Mouse (Mus musculus) frontal cortex, postnatal 25 days (tissue): ENCODE measurements around the gene Tnnc2.

Experiments used
- DNase-seq, 2 experiments: peaks; one replicate each; pipeline ENCODE4 v3.0.0; 2022; ENCODE audit warnings: low spot score in 2 of 2

The Tnnc2 gene

DNA sequence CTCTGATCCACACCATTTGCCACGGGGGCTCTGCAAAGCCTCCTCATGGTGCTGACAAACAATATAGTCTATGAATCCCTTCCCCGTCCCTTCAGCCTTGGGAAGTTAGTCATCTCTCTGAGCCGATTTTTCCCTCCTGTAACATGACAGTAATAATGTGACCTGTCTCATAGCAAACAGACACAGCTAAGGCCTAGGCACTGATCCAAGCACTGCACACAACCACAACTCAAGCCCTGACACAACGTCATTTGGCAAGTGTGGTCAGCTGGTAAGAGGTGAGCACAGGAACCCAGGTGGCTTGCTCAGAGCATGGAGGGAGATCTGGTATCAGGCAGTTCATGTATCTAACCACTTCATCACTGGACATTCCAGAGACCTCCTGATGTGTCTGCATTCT lies 16.1 kb upstream of the Tnnc2 start:
- DNase-seq, result no peak

DNA sequence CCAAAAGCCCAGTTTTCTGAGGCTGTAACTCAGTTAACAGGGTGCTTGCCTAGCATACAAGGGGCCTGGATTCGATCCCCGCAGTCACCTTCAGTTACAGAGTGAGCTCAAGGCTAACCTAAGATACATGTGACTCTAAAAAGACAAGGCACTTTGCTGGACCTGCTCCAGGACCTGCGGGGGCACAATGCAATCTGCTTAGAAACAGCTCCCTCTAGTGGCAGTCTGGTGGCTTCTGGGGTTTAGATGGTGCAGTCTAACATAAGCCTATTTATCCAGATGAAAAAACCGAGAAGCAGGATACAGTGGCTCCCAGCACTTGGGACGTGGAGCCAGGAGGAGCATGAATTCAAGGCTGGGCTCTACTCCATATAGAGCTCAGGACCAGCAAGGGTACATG lies 14.5 kb upstream of the Tnnc2 start:
- peak; percentile 68 to 76 for DNase-seq

DNA sequence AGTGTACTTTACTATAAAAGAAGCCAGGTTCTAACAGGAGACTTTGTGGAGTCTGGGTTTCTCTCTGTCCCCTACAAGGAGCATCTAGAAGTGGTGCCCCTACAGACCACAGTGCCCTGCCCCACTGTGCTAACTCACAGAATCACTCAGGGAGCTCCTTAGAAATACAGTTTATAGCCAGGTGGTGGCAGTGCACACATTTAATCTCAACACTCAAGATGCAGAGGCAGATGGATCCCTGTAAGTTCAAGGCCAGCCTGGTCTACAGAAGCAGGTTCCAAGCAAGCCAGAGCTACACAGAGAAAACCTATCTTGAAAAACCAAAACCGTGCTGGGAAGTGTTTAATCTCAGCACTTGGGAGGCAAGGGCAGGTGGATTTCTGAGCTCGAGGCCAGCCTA lies 14.0 kb upstream of the Tnnc2 start:
- no peak for DNase-seq

DNA sequence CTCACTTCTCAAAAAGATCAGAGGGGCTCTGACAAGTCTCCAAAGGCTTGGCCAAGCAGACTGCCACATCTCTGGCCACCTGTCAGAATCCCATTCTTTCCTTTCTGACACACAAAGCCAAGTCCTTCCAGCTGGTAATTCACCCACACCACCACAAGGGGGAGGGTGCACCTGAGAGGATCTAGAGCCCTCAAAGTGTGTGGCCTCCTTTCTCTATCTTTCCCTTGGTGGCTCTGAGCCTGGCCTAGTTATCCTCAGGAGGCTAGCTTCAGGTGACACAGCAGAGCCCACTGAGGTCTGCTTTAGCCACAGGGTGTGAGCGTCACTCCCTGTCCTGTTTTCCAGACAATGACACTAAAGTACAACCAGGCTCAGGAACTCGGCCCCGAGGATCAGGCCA lies 13.5 kb upstream of the Tnnc2 start:
- peak; percentile 48 to 55 for DNase-seq

- DNase-seq, result no peak
Observed at GRCm38 (mm10) chr2:164792400-164793190, 12.8 kb upstream of the Tnnc2 start.

DNA sequence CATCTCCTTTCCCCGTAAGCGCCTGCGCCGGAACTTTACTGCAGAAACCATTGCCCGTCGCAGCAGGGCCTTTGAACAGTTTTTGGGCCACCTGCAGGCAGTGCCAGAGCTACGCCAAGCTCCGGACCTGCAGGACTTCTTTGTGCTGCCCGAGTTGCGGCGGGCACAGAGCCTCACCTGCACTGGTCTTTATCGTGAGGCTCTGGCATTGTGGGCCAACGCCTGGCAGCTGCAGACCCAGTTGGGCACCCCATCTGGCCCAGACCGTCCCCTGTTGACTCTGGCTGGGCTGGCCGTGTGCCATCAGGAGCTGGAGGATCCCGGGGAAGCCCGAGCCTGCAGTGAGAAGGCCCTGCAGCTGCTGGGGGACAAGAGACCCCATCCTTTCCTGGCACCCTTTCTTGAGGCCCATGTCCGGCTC lies 12.1 kb upstream of the Tnnc2 start:
- DNase-seq, result no peak

DNA sequence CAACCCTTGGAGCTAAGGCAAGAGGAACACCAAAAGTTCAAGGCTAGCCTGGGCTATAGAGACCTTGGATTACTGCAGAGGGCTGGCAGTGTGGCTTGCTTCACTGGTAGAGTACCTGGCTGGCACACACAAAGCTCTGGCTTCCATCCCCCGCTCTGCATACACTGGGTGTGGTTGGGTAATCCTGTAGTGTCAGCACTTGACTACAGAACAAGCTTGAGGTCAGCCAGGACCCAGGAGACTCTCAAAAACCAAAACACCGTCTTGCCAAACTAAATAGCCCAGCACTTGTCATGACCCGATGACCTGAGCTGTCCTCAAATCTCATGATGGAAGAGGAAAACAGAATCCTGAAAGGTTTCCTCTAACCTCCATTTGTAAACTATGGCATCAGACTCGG lies 10.7 kb upstream of the Tnnc2 start:
- DNase-seq, result no peak

DNA sequence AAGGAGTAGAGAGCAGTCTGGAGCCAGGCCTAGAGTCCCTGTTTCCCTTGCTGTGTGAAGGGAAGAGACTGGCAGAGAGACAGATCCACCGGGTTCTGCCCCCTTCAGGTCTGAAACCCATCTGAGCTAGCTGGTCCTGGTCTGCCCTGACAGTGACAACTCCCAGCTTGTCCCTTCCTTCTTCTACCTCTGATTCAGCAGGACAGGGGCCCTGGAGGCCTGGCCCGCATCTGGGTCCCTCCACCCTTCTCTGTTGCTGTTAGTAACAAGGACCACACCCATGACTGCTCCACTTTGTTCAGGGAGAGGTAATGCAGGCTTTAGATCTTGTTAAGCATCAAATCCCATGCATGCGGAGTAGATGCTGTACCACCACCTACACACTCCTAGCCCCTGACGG lies 8.6 kb upstream of the Tnnc2 start:
- no peak for DNase-seq

DNA sequence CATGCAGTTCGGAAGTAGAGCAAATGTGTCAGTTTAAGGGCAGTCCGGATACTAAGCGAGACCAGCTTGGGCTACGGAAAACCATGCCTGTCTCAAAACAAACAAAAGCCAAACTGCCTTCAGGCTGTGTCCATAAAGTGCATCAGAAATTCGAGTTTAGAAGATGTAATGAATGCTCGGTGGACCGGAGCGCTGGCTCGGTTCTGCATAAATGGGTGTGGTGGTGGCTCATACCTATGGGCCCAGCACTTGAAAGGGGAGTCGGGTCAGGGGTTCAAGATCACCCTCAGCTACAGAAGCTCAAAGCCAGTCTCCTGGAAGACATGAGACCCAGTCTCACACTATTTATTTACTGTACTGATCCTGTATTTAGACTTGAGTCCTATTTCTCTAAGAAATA lies 8.0 kb upstream of the Tnnc2 start:
- no peak for DNase-seq

- DNase-seq, result no peak
Observed at GRCm38 (mm10) chr2:164787032-164787431, 7.3 kb upstream of the Tnnc2 start.

DNA sequence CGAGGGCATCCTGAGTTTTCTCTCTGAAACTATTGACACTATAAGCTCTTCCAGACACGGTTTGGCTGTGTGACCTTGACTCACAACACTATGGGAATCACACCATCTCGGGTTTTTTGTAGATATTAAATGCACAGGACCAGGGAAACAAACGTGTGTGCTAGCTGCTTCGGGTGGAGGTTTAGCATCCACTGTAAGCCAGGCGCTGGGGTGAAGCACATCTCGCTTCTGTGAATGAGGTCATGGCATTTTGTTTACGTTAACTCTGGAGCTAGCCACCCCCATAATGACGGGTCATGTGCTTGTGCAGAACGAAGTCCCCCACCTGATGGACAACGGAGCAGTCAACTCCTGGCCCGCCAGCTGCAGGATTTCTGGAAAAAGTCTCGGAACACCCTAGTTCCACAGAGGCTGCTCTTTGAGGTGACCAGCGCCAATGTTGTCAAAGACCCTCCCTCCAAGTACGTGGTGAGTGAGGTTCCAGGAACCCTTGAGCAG lies 6.7 kb upstream of the Tnnc2 start:
- peak in 1 of 2 experiments; percentile 31 for DNase-seq

GRCm38 (mm10) chr2:164785481-164786387 lies 6.0 kb upstream of the Tnnc2 start, which contains the start of gene Snx21:
TSS of gene Snx21 (plus strand) at chr2:164785823.
- DNase-seq, result peak; percentile 63 to 73

GRCm38 (mm10) chr2:164784869-164785420 lies 5.2 kb upstream of the Tnnc2 start:
- no peak for DNase-seq

DNA sequence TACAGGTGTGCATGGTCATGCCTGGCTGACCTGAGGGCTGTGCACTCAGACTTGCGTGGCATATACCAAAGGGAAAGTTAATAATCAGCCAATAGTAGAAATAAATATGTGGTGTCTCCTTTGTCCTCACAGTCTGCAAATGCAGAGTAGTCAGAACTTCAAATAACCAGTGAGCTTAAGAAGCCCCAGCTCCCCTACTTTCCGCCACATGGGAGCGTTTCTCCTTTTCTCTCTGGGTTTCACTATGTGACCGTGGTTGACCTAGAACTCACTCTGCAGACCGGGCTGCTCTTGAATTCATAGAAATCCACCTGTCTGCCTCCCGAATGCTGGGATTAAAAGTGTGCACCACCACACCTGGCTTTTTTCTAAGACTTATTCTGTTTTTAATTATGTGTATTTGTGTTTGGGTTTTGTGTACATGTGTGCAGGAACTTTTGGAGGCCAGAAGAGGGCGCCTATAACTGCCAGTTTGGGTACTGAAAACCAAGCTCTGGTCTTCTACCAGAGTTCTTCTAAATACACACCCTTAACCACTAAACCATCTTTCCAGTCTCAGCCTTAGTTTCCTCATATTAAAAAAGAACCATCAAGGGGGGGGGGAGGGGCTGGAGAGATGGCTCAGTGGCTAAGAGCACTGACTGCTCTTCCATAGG lies 4.3 kb upstream of the Tnnc2 start:
- no peak for DNase-seq

DNA sequence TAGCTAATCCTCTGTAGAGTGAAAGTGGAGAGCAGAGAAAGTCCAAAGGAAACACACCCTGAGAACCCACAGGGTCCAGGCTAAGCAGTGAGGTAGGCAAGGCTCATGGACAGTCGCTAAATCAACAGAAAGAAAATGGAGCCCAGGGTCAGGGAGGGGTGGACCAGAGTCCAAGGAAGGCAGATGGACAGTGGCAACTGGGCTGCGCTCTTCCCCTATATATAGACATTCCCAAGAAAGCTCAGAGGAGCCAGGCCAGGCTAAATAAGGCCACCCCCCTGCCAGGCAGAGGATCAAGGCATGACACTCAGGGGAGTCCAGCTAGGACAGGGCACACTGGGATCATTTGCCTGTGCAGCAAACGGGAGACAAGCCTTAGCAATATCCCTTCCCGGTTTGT lies 2.1 kb upstream of the Tnnc2 start:
- DNase-seq, result no peak

- no peak for DNase-seq
Observed at GRCm38 (mm10) chr2:164778809-164779208, 958 bp downstream of the Tnnc2 start.

- DNase-seq, result no peak
Observed at GRCm38 (mm10) chr2:164778015-164778287, 1.8 kb downstream of the Tnnc2 start.

DNA sequence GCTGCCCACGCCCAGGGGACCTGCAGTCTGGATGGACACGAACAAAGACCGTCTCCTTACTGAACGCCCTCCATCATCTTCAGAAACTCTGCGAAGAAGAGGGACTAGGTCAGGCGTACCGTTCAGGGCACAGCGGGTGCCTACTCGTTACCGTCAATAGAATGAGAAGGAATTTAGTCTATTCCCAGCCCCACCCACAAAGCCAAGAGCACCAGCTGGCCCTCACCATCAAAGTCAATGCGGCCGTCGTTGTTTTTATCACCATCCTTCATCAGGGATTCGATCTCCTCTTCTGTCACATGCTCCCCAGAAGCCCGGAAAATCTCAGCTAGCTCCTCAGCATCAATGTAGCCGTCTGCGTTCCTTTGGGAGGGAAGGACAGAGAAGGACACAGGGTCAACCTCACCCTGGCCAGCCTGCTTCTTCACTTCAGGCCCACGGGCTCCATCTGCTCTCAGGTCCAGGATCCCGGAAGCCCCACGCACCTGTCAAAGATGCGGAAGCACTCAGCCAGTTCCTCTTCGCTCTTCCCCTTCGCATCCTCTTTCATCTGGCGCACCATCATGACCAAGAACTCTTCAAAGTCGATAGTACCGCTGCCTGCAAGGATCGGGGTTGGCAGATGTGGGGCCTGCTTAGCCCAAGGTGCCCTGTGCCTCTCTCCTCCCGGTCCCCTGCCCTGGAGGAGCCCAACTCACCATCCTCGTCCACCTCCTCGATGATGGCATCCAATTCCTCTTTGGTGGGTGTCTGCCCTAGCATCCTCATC lies 2.3 kb downstream of the Tnnc2 start:
- no peak for DNase-seq

- no peak for DNase-seq
Observed at GRCm38 (mm10) chr2:164776801-164777200, 3.0 kb downstream of the Tnnc2 start.

- no peak for DNase-seq
Observed at GRCm38 (mm10) chr2:164776130-164776529, 3.6 kb downstream of the Tnnc2 start.

DNA sequence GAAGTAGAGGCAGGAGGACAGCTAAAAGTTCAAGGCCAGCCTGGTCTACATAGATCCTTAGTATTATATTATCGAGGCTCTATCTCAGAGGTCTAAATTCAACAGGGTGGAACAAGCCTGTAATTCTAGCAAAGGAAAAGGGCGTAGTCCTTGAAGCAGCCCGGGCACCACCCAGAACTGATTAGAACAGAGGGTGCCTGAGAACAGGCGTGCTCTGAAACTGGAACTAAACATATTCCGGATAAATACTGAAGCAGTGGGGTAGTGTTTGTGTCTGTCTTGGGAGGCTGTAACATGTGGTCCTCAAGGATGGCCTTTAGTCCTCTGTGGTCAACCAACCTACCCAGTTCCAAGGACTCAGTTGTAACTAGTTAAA lies 5.8 kb downstream of the Tnnc2 start:
- DNase-seq, result no peak
